Mouse (Mus musculus): ENCODE data around the gene Cygb. TPM values are rescaled to one million over a fixed set of nuclear protein-coding genes. Genes with fewer than 3 reads are reported as not detected.
A peak's percentile ranks its signal among the peaks of the same experiment; 100 is the strongest.
"Not testable (repeated sequence)": the region's sequence is repeated elsewhere in the genome, so short reads cannot be mapped to it uniquely, and the experiment has no call there.

Cygb gene
- polyA plus RNA-seq, 1 experiment from 2014 or later = 17.5 TPM

DNA sequence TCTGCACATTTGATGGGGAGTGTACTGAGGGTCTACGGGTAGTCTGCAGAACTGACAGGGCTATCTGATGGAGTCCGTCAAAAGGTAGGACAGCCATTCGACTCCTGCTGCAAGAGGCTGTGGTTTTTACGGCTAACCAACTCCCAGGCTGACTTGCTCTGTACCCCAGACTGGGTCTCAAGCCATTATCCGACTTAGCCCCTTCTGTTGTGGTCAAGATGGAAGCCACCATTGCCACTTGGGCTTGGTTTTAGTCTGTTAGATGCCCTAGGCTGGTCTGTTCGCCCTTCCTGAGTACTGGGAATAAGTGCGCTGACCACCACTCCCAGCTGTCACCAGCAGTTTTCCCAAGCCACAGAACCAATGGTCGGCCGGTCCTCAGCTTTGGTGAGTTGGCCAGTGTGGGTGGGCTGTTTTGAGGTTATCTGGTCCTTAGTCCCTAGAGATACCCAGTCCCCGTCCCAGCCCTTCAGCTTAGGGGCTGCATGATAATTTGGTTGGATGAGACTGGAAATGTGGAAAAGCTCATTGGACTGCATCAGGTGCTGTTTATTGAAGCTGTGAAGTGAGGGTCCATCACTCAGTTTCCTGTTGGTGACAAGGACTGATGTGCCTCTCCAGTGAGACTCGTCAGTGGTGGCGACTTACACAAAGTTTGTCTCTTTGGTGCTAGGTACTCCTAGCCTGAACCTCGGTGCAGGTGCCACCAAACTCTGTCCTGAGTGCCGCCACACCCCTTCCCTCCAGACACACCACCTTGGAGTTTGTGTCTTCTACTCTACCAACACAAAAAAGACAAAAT lies 22.3 kb upstream of the Cygb start:
- Histone ChIP-seq H3K27me3 (replicated peaks; ENCODE audit: control insufficient read depth, insufficient read depth, low read length) (no peaks in the 10 kb centered on the region), H3K9ac (ENCODE audit: low read depth, low read length) (no peak overlapping the region), H3K27ac (ENCODE audit: low read depth, low read length) (peak overlapping the region; percentile 79), H3K9me3 (ENCODE audit: control insufficient read depth) (no peaks in the 10 kb centered on the region), H3K36me3 (ENCODE audit: control insufficient read depth, insufficient read depth) (peaks cover 70% of the 10 kb centered on the region), H3K4me2 (replicated peaks; ENCODE audit: low read depth) (no peak overlapping the region), H3K4me3 (ENCODE audit: low read depth, low read length) (no peak overlapping the region), H3K4me1 (replicated peaks; ENCODE audit: control insufficient read depth, insufficient read depth, low read length) (peaks cover 7% of the 10 kb centered on the region)
- no peak for TF ChIP-seq CTCF (IDR thresholded peaks at IDR 0.05; ENCODE audit: low read depth)
- no peak for ATAC-seq
- 87% methylated on average over 14 of the region's 14 CpGs for WGBS

DNA sequence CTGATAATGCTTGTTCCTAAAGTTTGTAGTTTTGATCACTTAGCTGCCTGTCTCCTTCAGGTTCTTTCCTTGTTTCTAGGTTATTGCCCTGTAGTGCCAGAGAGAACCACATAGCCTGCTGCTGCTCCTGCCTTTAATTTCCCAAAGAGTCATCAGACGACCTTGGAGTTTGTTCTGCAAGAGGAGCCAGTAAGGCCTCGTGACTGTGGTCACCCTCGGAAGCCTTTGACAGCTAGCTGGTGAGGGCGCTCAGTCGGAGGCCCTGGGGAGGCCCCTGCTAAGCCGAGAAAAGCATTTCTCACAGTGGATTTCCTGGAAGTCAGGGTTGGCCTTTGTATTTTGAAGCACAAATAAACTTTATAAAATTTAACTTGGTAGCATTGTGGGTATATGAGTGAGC lies 21.3 kb upstream of the Cygb start:
- not testable (repeated sequence) for H3K4me1 ChIP-seq (replicated peaks; ENCODE audit: control insufficient read depth, insufficient read depth, low read length); H3K4me2 ChIP-seq (replicated peaks; ENCODE audit: low read depth); H3K9me3 ChIP-seq (ENCODE audit: control insufficient read depth); H3K4me3 ChIP-seq (ENCODE audit: low read depth, low read length); H3K27me3 ChIP-seq (replicated peaks; ENCODE audit: control insufficient read depth, insufficient read depth, low read length); H3K9ac ChIP-seq (ENCODE audit: low read depth, low read length)
- 31% methylated on average over 6 of the region's 6 CpGs for WGBS
- Histone ChIP-seq H3K27ac (ENCODE audit: low read depth, low read length) (peak overlapping the region; percentile 79), H3K36me3 (ENCODE audit: control insufficient read depth, insufficient read depth) (peaks cover 61% of the 10 kb centered on the region)
- peak; percentile 32 for ATAC-seq

DNA sequence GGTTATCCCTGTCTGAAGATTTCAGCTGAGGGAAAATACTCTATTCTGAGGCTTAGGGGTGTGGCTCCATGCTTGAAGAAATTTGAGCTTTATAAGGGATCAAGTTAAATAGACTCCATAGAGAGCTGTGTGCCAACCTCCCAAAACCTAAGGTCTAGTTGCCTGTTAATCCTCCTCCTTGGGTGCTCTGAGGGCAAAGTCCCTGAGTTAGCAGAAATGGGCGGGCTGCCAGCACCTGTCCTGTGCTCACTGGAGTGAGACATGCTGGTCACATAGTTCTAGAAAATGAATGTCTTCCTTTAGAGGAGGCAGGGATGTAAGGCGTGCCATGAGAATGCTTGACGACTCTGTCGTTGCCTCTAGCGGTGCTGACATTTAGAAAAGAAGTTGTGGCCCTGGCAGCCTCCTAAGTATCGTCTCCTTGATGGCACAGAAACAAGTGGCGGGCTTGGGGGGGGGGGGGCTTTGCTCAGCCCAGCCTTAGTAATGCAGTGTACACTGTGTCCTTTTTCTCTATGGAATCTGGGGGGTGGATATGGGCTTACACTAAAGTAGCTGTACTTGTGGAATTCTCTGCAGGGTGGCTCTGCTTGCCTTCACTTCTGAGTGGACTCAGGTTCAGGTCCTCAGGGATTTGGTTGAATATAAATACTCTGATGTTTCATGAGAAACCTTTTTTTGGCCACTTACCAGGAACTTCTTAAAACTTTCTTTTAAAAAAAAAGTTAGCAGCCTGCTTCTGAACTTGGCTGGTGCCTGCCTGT lies 20.7 kb upstream of the Cygb start:
- Histone ChIP-seq H3K9me3 (ENCODE audit: control insufficient read depth) (no peaks in the 10 kb centered on the region), H3K36me3 (ENCODE audit: control insufficient read depth, insufficient read depth) (peaks cover 57% of the 10 kb centered on the region), H3K4me1 (replicated peaks; ENCODE audit: control insufficient read depth, insufficient read depth, low read length) (peaks cover 9% of the 10 kb centered on the region), H3K9ac (ENCODE audit: low read depth, low read length) (no peak overlapping the region), H3K4me3 (ENCODE audit: low read depth, low read length) (no peak overlapping the region), H3K4me2 (replicated peaks; ENCODE audit: low read depth) (peak overlapping the region; percentile 24; the same call in 1 of the 2 replicates), H3K27me3 (replicated peaks; ENCODE audit: control insufficient read depth, insufficient read depth, low read length) (no peaks in the 10 kb centered on the region), H3K27ac (ENCODE audit: low read depth, low read length) (peak overlapping the region; percentile 79)
- TF ChIP-seq CTCF (IDR thresholded peaks at IDR 0.05; ENCODE audit: low read depth) = no peak
- ATAC-seq = peak; percentile 23
- 46% methylated on average over 7 of the region's 7 CpGs for WGBS

- Histone ChIP-seq H3K27me3 (replicated peaks; ENCODE audit: control insufficient read depth, insufficient read depth, low read length) (no peaks in the 10 kb centered on the region), H3K9ac (ENCODE audit: low read depth, low read length) (no peak overlapping the region), H3K27ac (ENCODE audit: low read depth, low read length) (peak overlapping the region; percentile 79; the same call in 1 of the 2 replicates), H3K4me3 (ENCODE audit: low read depth, low read length) (no peak overlapping the region), H3K9me3 (ENCODE audit: control insufficient read depth) (no peaks in the 10 kb centered on the region), H3K36me3 (ENCODE audit: control insufficient read depth, insufficient read depth) (peaks cover 48% of the 10 kb centered on the region), H3K4me2 (replicated peaks; ENCODE audit: low read depth) (peak overlapping the region; percentile 77; the same call in 1 of the 2 replicates), H3K4me1 (replicated peaks; ENCODE audit: control insufficient read depth, insufficient read depth, low read length) (peaks cover 9% of the 10 kb centered on the region)
- 50% methylated on average over 2 of the region's 2 CpGs for WGBS
- ATAC-seq = no peak
- no peak for TF ChIP-seq CTCF (IDR thresholded peaks at IDR 0.05; ENCODE audit: low read depth)
Measured at GRCm38 (mm10) chr11:116673410-116673809, 19.3 kb upstream of the Cygb start.

DNA sequence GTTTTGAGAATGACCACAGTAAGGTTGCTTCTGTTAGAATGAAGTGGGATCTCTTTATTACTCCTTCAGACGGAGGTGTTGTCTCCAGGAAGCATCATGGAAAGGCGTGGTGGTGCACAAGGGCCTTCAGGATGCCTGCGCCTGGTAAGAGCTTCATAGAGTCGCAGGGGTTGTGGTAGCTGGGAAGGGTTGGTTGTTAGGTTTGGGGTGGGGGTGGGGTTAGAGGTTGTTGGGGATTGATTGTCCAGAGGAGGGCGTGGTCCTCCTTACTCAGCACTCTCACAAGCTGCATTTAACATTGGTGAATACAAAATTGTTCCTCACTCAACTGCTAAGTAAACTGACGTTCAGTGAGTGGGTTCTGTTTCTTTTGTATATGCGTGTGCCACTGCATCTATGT lies 18.5 kb upstream of the Cygb start:
- H3K27me3 ChIP-seq (replicated peaks; ENCODE audit: control insufficient read depth, insufficient read depth, low read length) = no peaks in the 10 kb centered on the region
- no peak for TF ChIP-seq CTCF (IDR thresholded peaks at IDR 0.05; ENCODE audit: low read depth)
- WGBS = 7% methylated on average over 7 of the region's 7 CpGs
- ATAC-seq = no peak
- H3K9ac ChIP-seq (ENCODE audit: low read depth, low read length) = peak overlapping the region; percentile 72
- H3K36me3 ChIP-seq (ENCODE audit: control insufficient read depth, insufficient read depth) = peaks cover 45% of the 10 kb centered on the region
- peaks cover 9% of the 10 kb centered on the region for H3K4me1 ChIP-seq (replicated peaks; ENCODE audit: control insufficient read depth, insufficient read depth, low read length)
- no peaks in the 10 kb centered on the region for H3K9me3 ChIP-seq (ENCODE audit: control insufficient read depth)
- H3K4me2 ChIP-seq (replicated peaks; ENCODE audit: low read depth) = peak overlapping the region; percentile 77
- H3K4me3 ChIP-seq (ENCODE audit: low read depth, low read length) = peak overlapping the region; percentile 58
- H3K27ac ChIP-seq (ENCODE audit: low read depth, low read length) = peak overlapping the region; percentile 35; the same call in 1 of the 2 replicates

- no peak for TF ChIP-seq CTCF (IDR thresholded peaks at IDR 0.05; ENCODE audit: low read depth)
- H3K27me3 ChIP-seq (replicated peaks; ENCODE audit: control insufficient read depth, insufficient read depth, low read length) = no peaks in the 10 kb centered on the region
- H3K9ac ChIP-seq (ENCODE audit: low read depth, low read length) = peak overlapping the region; percentile 72
- peak overlapping the region; percentile 77 for H3K4me2 ChIP-seq (replicated peaks; ENCODE audit: low read depth)
- H3K9me3 ChIP-seq (ENCODE audit: control insufficient read depth) = no peaks in the 10 kb centered on the region
- H3K27ac ChIP-seq (ENCODE audit: low read depth, low read length) = peak overlapping the region; percentile 74
- H3K4me1 ChIP-seq (replicated peaks; ENCODE audit: control insufficient read depth, insufficient read depth, low read length) = peaks cover 9% of the 10 kb centered on the region
- peak; percentile 1; the same call in 1 of the 2 replicates for ATAC-seq
- H3K4me3 ChIP-seq (ENCODE audit: low read depth, low read length) = peak overlapping the region; percentile 58
- WGBS = under 1% methylated on average over 24 of the region's 24 CpGs
- H3K36me3 ChIP-seq (ENCODE audit: control insufficient read depth, insufficient read depth) = peaks cover 40% of the 10 kb centered on the region
Measured at GRCm38 (mm10) chr11:116671845-116672434, 17.8 kb upstream of the Cygb start.
